Mouse (Mus musculus): ENCODE measurements around the gene Ryr2.
"Not testable (repeated sequence)": the region's sequence is repeated elsewhere in the genome, so short reads cannot be mapped to it uniquely, and the experiment has no call there.

GRCm38 (mm10) chr13:11809365-11809764 lies 297.4 kb downstream of the Ryr2 start:
- TF ChIP-seq CTCF (IDR thresholded peaks at IDR 0.05; ENCODE audit: control insufficient read depth, insufficient read depth, insufficient replicate concordance, low read depth, low read length); POLR2A (IDR thresholded peaks at IDR 0.05; ENCODE audit: control insufficient read depth, low read depth, low read length): not testable (repeated sequence)
